Comparison of ENCODE assay signal across 19 mouse cellular contexts in the genomic region with DNA sequence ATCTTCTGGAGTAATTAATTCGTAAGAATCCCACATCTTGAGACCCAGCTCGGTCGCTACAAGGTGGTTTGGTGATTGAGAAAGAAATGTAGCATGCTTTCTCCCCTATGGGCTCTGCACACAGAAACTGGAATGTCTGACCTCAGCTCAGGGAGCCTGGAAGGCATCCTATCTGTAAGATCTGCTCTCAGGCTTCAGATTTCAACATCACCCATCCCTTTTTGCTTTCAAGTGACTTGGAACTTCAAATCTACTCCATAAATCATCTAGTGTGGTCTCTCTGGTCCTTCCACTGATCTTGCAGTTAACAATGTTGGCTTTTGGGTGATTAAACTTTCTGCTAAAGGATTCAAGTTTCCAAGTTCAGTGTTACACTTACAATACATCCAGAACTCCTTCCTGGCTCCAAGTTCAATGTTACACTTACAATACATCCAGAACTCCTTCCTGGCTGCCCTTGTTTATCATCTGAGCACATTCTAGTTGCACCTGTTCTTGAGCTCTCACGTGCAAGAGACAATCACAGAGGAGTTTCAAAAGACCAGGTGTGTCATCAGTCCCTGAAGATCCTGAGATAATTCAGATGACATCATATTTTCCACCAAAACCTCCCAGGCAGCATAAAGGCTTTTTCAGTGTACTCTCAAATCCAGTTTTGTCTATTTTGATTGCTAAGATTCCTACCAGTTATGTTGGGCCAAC. TPM values are rescaled to one million over a fixed set of nuclear protein-coding genes. Genes with fewer than 3 reads are reported as not detected.
DNase-seq lines count a peak whose midpoint lies in the region; ATAC-seq and TF ChIP-seq lines count a peak whose summit lies in the region.
"Had no signal": no experiment of that assay in that cellular context is flagged by ENCODE, and none has a peak within 500 bp of the region (broad histone marks: within the 10 kb centered on the region; RNA-seq: fewer than 3 reads in every experiment).

No protein-coding gene starts in this region.

- no peak for ATAC-seq in intestine, embryonic 14.5 days (replicated peaks; ENCODE audit: low FRiP score, low TSS enrichment, low read depth)
- no peak for ATAC-seq in intestine, embryonic 16.5 days
- ATAC-seq in lung, embryonic 14.5 days (ENCODE audit: insufficient read depth) = no peak
- no peak for ATAC-seq in embryonic facial prominence, embryonic 15.5 days (ENCODE audit: insufficient number of reproducible peaks, low FRiP score, low TSS enrichment, low read depth)
- no peak for ATAC-seq in stomach, postnatal 0 days (ENCODE audit: low FRiP score, low TSS enrichment)
- ATAC-seq: forebrain, postnatal 0 days had no signal

- WGBS in intestine, embryonic 14.5 days = 59% methylated on average over 4 of the region's 4 CpGs
- WGBS in intestine, embryonic 16.5 days = 63% methylated on average over 4 of the region's 4 CpGs
- WGBS in lung, embryonic 14.5 days = 44% methylated on average over 4 of the region's 4 CpGs
- WGBS in embryonic facial prominence, embryonic 15.5 days = 52% methylated on average over 4 of the region's 4 CpGs
- WGBS in stomach, postnatal 0 days = 63% methylated on average over 4 of the region's 4 CpGs

- no peak overlapping the region for H3K4me3 ChIP-seq in intestine, embryonic 14.5 days (ENCODE audit: low read depth, low read length)
- H3K4me3 ChIP-seq in intestine, embryonic 16.5 days (ENCODE audit: low read length) = no peak overlapping the region
- no peak overlapping the region for H3K4me3 ChIP-seq in lung, embryonic 14.5 days (ENCODE audit: low read depth, low read length)
- H3K4me3 ChIP-seq in embryonic facial prominence, embryonic 15.5 days (replicated peaks) = no peak overlapping the region
- no peak overlapping the region for H3K4me3 ChIP-seq in stomach, postnatal 0 days (ENCODE audit: low read depth, low read length)
- H3K4me3 ChIP-seq: heart, adult 2 months; heart, embryonic 15.5 days; midbrain, embryonic 12.5 days had no signal

- TF ChIP-seq EP300 in stomach, postnatal 0 days (optimal IDR thresholded peaks at IDR 0.05) = no peak

- no peak for DNase-seq in intestine, embryonic 14.5 days (ENCODE audit: low spot score)
- DNase-seq in lung, embryonic 14.5 days = peak; percentile 24
- DNase-seq in lung, postnatal 25 days (ENCODE audit: low spot score) = no peak
- no peak for DNase-seq in stomach, postnatal 0 days (ENCODE audit: low spot score)
- DNase-seq in right cerebral cortex, postnatal 4 days = no peak
- no peak for DNase-seq in embryo, embryonic 10.5 days (ENCODE audit: low spot score)
- DNase-seq: adrenal gland, postnatal 25 days; cerebellum, adult 18-20 months; forebrain, postnatal 0 days; heart, adult 2 months; lung, adult 18-20 months; lung, postnatal 4 days; thymus, postnatal 4 days had no signal

- no peak overlapping the region for H3K9ac ChIP-seq in intestine, embryonic 14.5 days (ENCODE audit: low read length)
- no peak overlapping the region for H3K9ac ChIP-seq in intestine, embryonic 16.5 days (ENCODE audit: low read depth, low read length)
- H3K9ac ChIP-seq in lung, embryonic 14.5 days = no peak overlapping the region
- H3K9ac ChIP-seq in embryonic facial prominence, embryonic 15.5 days = no peak overlapping the region
- H3K9ac ChIP-seq in stomach, postnatal 0 days (ENCODE audit: low read length) = no peak overlapping the region
- H3K9ac ChIP-seq: forebrain, postnatal 0 days; heart, embryonic 15.5 days; midbrain, embryonic 12.5 days had no signal

- no peaks in the 10 kb centered on the region for H3K9me3 ChIP-seq in intestine, embryonic 14.5 days (ENCODE audit: control insufficient read depth, low read length)
- no peaks in the 10 kb centered on the region for H3K9me3 ChIP-seq in intestine, embryonic 16.5 days (ENCODE audit: control insufficient read depth, low read length)
- no peaks in the 10 kb centered on the region for H3K9me3 ChIP-seq in lung, embryonic 14.5 days (ENCODE audit: low read depth, low read length)
- no peaks in the 10 kb centered on the region for H3K9me3 ChIP-seq in embryonic facial prominence, embryonic 15.5 days (replicated peaks)
- H3K9me3 ChIP-seq in stomach, postnatal 0 days (ENCODE audit: control insufficient read depth, low read length) = no peaks in the 10 kb centered on the region
- H3K9me3 ChIP-seq: heart, embryonic 15.5 days; midbrain, embryonic 12.5 days had no signal

- H3K4me2 ChIP-seq in intestine, embryonic 14.5 days (ENCODE audit: low read length) = no peak overlapping the region
- no peak overlapping the region for H3K4me2 ChIP-seq in intestine, embryonic 16.5 days (ENCODE audit: low read depth, low read length)
- no peak overlapping the region for H3K4me2 ChIP-seq in lung, embryonic 14.5 days
- no peak overlapping the region for H3K4me2 ChIP-seq in embryonic facial prominence, embryonic 15.5 days (replicated peaks)
- no peak overlapping the region for H3K4me2 ChIP-seq in stomach, postnatal 0 days (replicated peaks; ENCODE audit: low read depth)
- H3K4me2 ChIP-seq: heart, embryonic 15.5 days; midbrain, embryonic 12.5 days had no signal

- TF ChIP-seq CTCF in lung, embryonic 14.5 days (IDR thresholded peaks at IDR 0.05; ENCODE audit: low read depth) = no peak
- no peak for TF ChIP-seq CTCF in stomach, postnatal 0 days (IDR thresholded peaks at IDR 0.05; ENCODE audit: low read depth)

- H3K27ac ChIP-seq in intestine, embryonic 14.5 days (ENCODE audit: low read depth) = 0 out of 2 replicates have a peak overlapping the region, but pooled peaks have one; percentile 16
- H3K27ac ChIP-seq in intestine, embryonic 16.5 days (ENCODE audit: low read length) = no peak overlapping the region
- no peak overlapping the region for H3K27ac ChIP-seq in lung, embryonic 14.5 days (ENCODE audit: low read depth)
- peak overlapping the region; percentile 39 for H3K27ac ChIP-seq in embryonic facial prominence, embryonic 15.5 days (replicated peaks)
- H3K27ac ChIP-seq in stomach, postnatal 0 days (replicated peaks) = peak overlapping the region; percentile 35; the same call in 1 of the 2 replicates
- H3K27ac ChIP-seq: heart, adult 2 months; heart, embryonic 15.5 days; midbrain, embryonic 12.5 days had no signal

- no peaks in the 10 kb centered on the region for H3K36me3 ChIP-seq in intestine, embryonic 14.5 days (ENCODE audit: control insufficient read depth, insufficient read depth, low read length)
- H3K36me3 ChIP-seq in intestine, embryonic 16.5 days (ENCODE audit: control insufficient read depth, insufficient read depth, low read length) = no peaks in the 10 kb centered on the region
- no peaks in the 10 kb centered on the region for H3K36me3 ChIP-seq in lung, embryonic 14.5 days (ENCODE audit: insufficient read depth)
- H3K36me3 ChIP-seq in embryonic facial prominence, embryonic 15.5 days = no peaks in the 10 kb centered on the region
- no peaks in the 10 kb centered on the region for H3K36me3 ChIP-seq in stomach, postnatal 0 days (ENCODE audit: control insufficient read depth, insufficient read depth, low read length)
- H3K36me3 ChIP-seq: heart, embryonic 15.5 days; midbrain, embryonic 12.5 days had no signal

- 0 out of 2 replicates have a peak, but pooled peaks cover 3% of the 10 kb centered on the region for H3K4me1 ChIP-seq in intestine, embryonic 14.5 days (replicated peaks; ENCODE audit: control insufficient read depth, insufficient read depth, low read length)
- no peaks in the 10 kb centered on the region for H3K4me1 ChIP-seq in intestine, embryonic 16.5 days (ENCODE audit: control insufficient read depth, insufficient read depth, low read length)
- H3K4me1 ChIP-seq in lung, embryonic 14.5 days (ENCODE audit: insufficient read depth) = 0 out of 2 replicates have a peak, but pooled peaks cover 4% of the 10 kb centered on the region
- no peaks in the 10 kb centered on the region for H3K4me1 ChIP-seq in embryonic facial prominence, embryonic 15.5 days
- no peaks in the 10 kb centered on the region for H3K4me1 ChIP-seq in stomach, postnatal 0 days (replicated peaks; ENCODE audit: control insufficient read depth, insufficient read depth)
- H3K4me1 ChIP-seq: midbrain, embryonic 12.5 days had no signal

- no peaks in the 10 kb centered on the region for H3K27me3 ChIP-seq in intestine, embryonic 14.5 days (replicated peaks; ENCODE audit: control insufficient read depth, insufficient read depth, low read length)
- H3K27me3 ChIP-seq in intestine, embryonic 16.5 days (replicated peaks; ENCODE audit: control insufficient read depth, insufficient read depth, low read length) = no peaks in the 10 kb centered on the region
- no peaks in the 10 kb centered on the region for H3K27me3 ChIP-seq in lung, embryonic 14.5 days (ENCODE audit: insufficient read depth, low read length)
- H3K27me3 ChIP-seq in embryonic facial prominence, embryonic 15.5 days = no peaks in the 10 kb centered on the region
- H3K27me3 ChIP-seq in stomach, postnatal 0 days (ENCODE audit: control insufficient read depth, insufficient read depth, low read length) = no peaks in the 10 kb centered on the region
- H3K27me3 ChIP-seq: heart, embryonic 15.5 days; midbrain, embryonic 12.5 days had no signal

RNA-seq across cellular contexts. Expression of gene Wdr75, which starts 40.5 kb away (rescaled TPM):
- 80.2 and 89.0 TPM in 2 replicates for polyA plus RNA-seq in intestine, embryonic 14.5 days (2014; fragmentation: Nextera tagmentation; extraction: Ambion mirVana)
- 45.4 and 51.3 TPM in 2 replicates for polyA plus RNA-seq in intestine, embryonic 16.5 days (2015; fragmentation: Nextera tagmentation; extraction: Ambion mirVana)
- 88.4 and 96.9 TPM in 2 replicates for polyA plus RNA-seq in lung, embryonic 14.5 days (2014; fragmentation: Nextera tagmentation; extraction: Ambion mirVana)
- 60.4 and 64.0 TPM in 2 replicates for polyA plus RNA-seq in embryonic facial prominence, embryonic 15.5 days (2015; fragmentation: Nextera tagmentation; extraction: Ambion mirVana)
- 37.9 and 39.8 TPM in 2 replicates for polyA plus RNA-seq in stomach, postnatal 0 days (2015; fragmentation: Nextera tagmentation; extraction: Ambion mirVana)

RNA-seq across cellular contexts. Expression of gene Gm5269, which starts 54.6 kb away (rescaled TPM):
- not detected in 2 replicates for polyA plus RNA-seq in intestine, embryonic 14.5 days (2014; fragmentation: Nextera tagmentation; extraction: Ambion mirVana)
- not detected in 2 replicates for polyA plus RNA-seq in intestine, embryonic 16.5 days (2015; fragmentation: Nextera tagmentation; extraction: Ambion mirVana)
- polyA plus RNA-seq in lung, embryonic 14.5 days (2014; fragmentation: Nextera tagmentation; extraction: Ambion mirVana) = not detected in 2 replicates
- polyA plus RNA-seq in embryonic facial prominence, embryonic 15.5 days (2015; fragmentation: Nextera tagmentation; extraction: Ambion mirVana) = not detected in 2 replicates
- not detected in 2 replicates for polyA plus RNA-seq in stomach, postnatal 0 days (2015; fragmentation: Nextera tagmentation; extraction: Ambion mirVana)
- polyA plus RNA-seq: forebrain, postnatal 0 days; heart, adult 2 months; heart, embryonic 15.5 days; liver, adult 2 months; midbrain, embryonic 12.5 days; neural tube, embryonic 14.5 days had no signal

Comparison
In these comparisons a context has a peak if more than half of its experiments do, and no peak if none do; other contexts are left out.
1. H3K27ac ChIP-seq: peak in intestine, embryonic 14.5 days (single experiment), embryonic facial prominence, embryonic 15.5 days (single experiment) and stomach, postnatal 0 days (single experiment); none in intestine, embryonic 16.5 days (single experiment) and lung, embryonic 14.5 days (single experiment).